Mouse (Mus musculus): ENCODE results near the gene Hcn3. TPM values are rescaled to one million over a fixed set of nuclear protein-coding genes. Genes with fewer than 3 reads are reported as not detected.

Hcn3 gene
- polyA plus RNA-seq, 1 experiment from 2014 or later, result 58.4 TPM

GRCm38 (mm10) chr3:89135958-89136357 is 24.0 kb downstream of the Hcn3 start, which contains the start of gene Pklr:
TSS of gene Pklr (plus strand) at chr3:89136142.
- Histone ChIP-seq H3K9me3 (ENCODE audit: control insufficient read depth, low read length) (no peaks in the 10 kb centered on the region), H3K4me1 (ENCODE audit: control insufficient read depth, insufficient read depth, low read depth, low read length) (peaks cover 5% of the 10 kb centered on the region; the same call in 1 of the 2 replicates), H3K27ac (ENCODE audit: low read depth, low read length) (no peak within 1 kb of the TSS), H3K36me3 (ENCODE audit: control insufficient read depth, insufficient read depth, low read length) (no peaks in the 10 kb centered on the region), H3K4me3 (ENCODE audit: low read length) (no peak within 1 kb of the TSS), H3K4me2 (ENCODE audit: low read length) (no peak within 1 kb of the TSS), H3K27me3 (replicated peaks; ENCODE audit: control insufficient read depth, insufficient read depth, low read length) (no peaks in the 10 kb centered on the region), H3K9ac (ENCODE audit: low read depth, low read length) (no peak within 1 kb of the TSS)
- 63% methylated on average over 3 of the region's 3 CpGs for WGBS
- ATAC-seq, result no peak

DNA sequence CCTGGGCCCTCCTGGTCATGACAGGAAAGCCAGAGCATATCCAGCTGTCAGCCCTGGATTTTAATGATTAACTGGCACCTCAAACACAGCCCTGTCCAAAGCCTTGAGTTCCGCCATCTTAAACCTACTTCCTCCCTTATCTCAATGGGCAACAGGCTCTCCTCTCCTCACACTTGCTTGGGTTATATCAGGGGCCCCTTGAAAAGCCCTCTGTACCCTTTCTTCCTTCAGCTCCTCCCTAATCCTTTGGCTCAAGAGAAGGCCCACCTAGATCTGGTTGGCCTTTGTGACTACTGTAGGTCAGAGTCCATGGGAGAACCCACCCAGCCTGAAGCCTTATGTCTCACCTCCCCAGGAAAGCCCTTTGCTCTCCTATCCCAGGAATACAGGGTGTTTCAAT is 26.2 kb downstream of the Hcn3 start:
- Histone ChIP-seq H3K4me1 (ENCODE audit: control insufficient read depth, insufficient read depth, low read depth, low read length) (peaks cover 5% of the 10 kb centered on the region; the same call in 1 of the 2 replicates), H3K9me3 (ENCODE audit: control insufficient read depth, low read length) (no peaks in the 10 kb centered on the region), H3K36me3 (ENCODE audit: control insufficient read depth, insufficient read depth, low read length) (no peaks in the 10 kb centered on the region), H3K27me3 (replicated peaks; ENCODE audit: control insufficient read depth, insufficient read depth, low read length) (no peaks in the 10 kb centered on the region), H3K4me3 (ENCODE audit: low read length) (no peak overlapping the region), H3K9ac (ENCODE audit: low read depth, low read length) (no peak overlapping the region), H3K27ac (ENCODE audit: low read depth, low read length) (no peak overlapping the region), H3K4me2 (ENCODE audit: low read length) (no peak overlapping the region)
- no peak for ATAC-seq
- WGBS, result 87% methylated on average over 1 of the region's 1 CpGs

DNA sequence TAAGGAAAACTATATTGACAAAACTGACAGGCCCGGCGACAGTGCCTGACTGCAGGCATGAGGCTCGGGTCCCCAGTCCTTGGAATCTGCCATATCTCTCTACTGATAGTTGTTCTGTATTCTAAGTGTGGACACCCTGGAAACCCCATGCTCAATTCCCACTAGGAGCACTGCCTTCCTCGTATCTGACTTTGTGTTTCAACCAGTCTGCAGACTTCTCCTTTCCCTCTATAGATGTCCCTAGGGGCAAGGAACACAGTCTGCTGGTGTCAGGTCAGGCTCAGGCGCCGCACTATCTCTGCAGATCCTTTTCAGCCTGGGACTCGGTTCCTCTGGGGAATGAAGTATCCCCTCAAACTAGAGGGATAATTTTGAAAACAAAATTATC is 26.9 kb downstream of the Hcn3 start:
- Histone ChIP-seq H3K27me3 (replicated peaks; ENCODE audit: control insufficient read depth, insufficient read depth, low read length) (no peaks in the 10 kb centered on the region), H3K27ac (ENCODE audit: low read depth, low read length) (no peak overlapping the region), H3K9me3 (ENCODE audit: control insufficient read depth, low read length) (no peaks in the 10 kb centered on the region), H3K9ac (ENCODE audit: low read depth, low read length) (no peak overlapping the region), H3K4me2 (ENCODE audit: low read length) (no peak overlapping the region), H3K36me3 (ENCODE audit: control insufficient read depth, insufficient read depth, low read length) (no peaks in the 10 kb centered on the region), H3K4me3 (ENCODE audit: low read length) (no peak overlapping the region), H3K4me1 (ENCODE audit: control insufficient read depth, insufficient read depth, low read depth, low read length) (peaks cover 5% of the 10 kb centered on the region; the same call in 1 of the 2 replicates)
- 82% methylated on average over 7 of the region's 7 CpGs for WGBS
- no peak for ATAC-seq

DNA sequence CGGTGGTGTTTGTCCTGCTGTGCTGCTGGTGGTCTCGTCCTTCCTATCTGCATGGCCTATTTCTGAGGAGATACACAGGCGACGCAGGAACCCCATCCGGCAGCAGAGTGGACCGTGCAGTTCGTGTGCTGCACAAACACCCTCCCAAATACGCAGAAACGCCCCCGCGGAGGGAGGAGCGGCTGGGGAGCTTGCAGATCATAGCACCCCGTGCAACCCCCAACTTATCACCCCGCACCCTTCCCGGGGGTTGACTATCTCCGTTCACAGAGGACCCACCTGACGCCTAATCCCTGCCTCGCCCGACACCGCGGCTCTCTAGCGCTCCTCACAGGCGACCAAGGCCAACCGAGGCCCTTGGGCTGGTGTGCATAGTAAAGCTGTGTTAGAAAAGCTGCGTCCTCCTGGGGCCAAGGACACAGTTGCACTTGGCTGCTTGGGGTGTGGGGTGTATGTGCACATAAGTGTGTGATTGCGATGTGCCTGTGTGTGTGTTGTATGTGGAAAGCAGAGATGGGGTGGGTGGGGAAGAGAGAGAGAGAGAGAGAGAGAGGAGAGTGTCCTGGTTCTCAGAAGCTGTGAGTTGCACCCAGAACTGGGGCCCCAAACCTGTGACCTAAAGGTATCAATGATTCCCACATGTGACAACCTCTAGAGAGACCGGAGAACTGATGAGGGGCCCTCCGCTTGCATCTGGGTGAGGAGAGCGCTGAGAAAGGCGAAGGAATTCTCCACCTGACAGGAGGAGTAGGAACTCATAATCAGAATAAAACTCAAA is 27.5 kb downstream of the Hcn3 start:
- Histone ChIP-seq H3K9me3 (ENCODE audit: control insufficient read depth, low read length) (no peaks in the 10 kb centered on the region), H3K4me2 (ENCODE audit: low read length) (peak overlapping the region; percentile 77), H3K9ac (ENCODE audit: low read depth, low read length) (peak overlapping the region; percentile 56), H3K27me3 (replicated peaks; ENCODE audit: control insufficient read depth, insufficient read depth, low read length) (no peaks in the 10 kb centered on the region), H3K4me3 (ENCODE audit: low read length) (peak overlapping the region; percentile 35), H3K36me3 (ENCODE audit: control insufficient read depth, insufficient read depth, low read length) (no peaks in the 10 kb centered on the region), H3K4me1 (ENCODE audit: control insufficient read depth, insufficient read depth, low read depth, low read length) (peaks cover 5% of the 10 kb centered on the region; the same call in 1 of the 2 replicates), H3K27ac (ENCODE audit: low read depth, low read length) (no peak overlapping the region)
- WGBS, result 17% methylated on average over 30 of the region's 30 CpGs
- ATAC-seq, result peak; percentile 81

DNA sequence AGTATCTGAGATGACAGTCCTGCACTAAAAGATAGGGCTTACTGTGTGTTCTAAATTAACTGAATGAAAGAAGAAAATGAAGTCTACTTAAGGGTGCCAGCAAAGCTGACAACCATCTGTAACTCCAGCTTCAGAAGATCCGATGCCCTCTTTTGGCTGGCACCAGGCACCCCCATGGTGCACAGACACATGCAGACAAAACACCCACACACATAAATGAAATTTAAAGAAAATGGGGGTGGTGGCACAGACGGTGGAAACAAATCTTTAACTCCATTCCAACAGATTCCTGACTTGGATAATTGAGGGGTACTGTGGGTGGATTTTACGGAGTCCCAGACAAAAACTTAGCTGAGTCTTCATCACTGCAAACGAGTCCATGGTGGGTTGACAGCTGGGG is 28.2 kb downstream of the Hcn3 start:
- Histone ChIP-seq H3K27me3 (replicated peaks; ENCODE audit: control insufficient read depth, insufficient read depth, low read length) (no peaks in the 10 kb centered on the region), H3K4me2 (ENCODE audit: low read length) (peak overlapping the region; percentile 77), H3K27ac (ENCODE audit: low read depth, low read length) (no peak overlapping the region), H3K9me3 (ENCODE audit: control insufficient read depth, low read length) (no peaks in the 10 kb centered on the region), H3K36me3 (ENCODE audit: control insufficient read depth, insufficient read depth, low read length) (no peaks in the 10 kb centered on the region), H3K4me3 (ENCODE audit: low read length) (no peak overlapping the region; the same call in none of the 2 replicates), H3K4me1 (ENCODE audit: control insufficient read depth, insufficient read depth, low read depth, low read length) (peaks cover 5% of the 10 kb centered on the region; the same call in 1 of the 2 replicates), H3K9ac (ENCODE audit: low read depth, low read length) (peak overlapping the region; percentile 56)
- 30% methylated on average over 4 of the region's 4 CpGs for WGBS
- 0 out of 2 replicates have a peak, but pooled peaks have one; percentile 9 for ATAC-seq

DNA sequence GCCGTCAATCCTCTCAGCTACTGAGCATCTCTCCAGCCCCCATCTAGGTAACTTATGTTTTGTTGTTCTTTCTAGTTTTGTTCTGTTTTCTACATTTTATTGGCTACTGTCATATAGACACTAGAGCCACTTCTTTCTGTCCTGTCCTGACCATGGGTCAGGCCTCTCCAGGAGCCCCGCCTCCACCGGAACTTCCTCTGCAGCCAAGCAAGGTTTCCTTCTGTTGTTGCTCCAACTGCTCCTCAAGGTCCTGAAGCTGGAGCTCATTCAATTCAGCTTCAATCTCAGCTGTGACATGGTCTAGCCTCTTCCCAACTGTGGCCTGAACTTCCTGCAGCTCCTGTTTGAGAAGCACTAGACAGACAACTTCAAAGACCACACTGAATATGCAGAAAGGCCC is 30.1 kb downstream of the Hcn3 start:
- Histone ChIP-seq H3K4me2 (ENCODE audit: low read length) (no peak overlapping the region), H3K27me3 (replicated peaks; ENCODE audit: control insufficient read depth, insufficient read depth, low read length) (no peaks in the 10 kb centered on the region), H3K27ac (ENCODE audit: low read depth, low read length) (no peak overlapping the region), H3K4me1 (ENCODE audit: control insufficient read depth, insufficient read depth, low read depth, low read length) (peaks cover 5% of the 10 kb centered on the region; the same call in 1 of the 2 replicates), H3K9me3 (ENCODE audit: control insufficient read depth, low read length) (no peaks in the 10 kb centered on the region), H3K9ac (ENCODE audit: low read depth, low read length) (no peak overlapping the region), H3K36me3 (ENCODE audit: control insufficient read depth, insufficient read depth, low read length) (no peaks in the 10 kb centered on the region), H3K4me3 (ENCODE audit: low read length) (no peak overlapping the region)
- no peak for ATAC-seq
- 90% methylated on average over 3 of the region's 3 CpGs for WGBS

- WGBS, result 90% methylated on average over 3 of the region's 3 CpGs
These were observed 34.0 kb downstream of the Hcn3 start for GRCm38 (mm10) chr3:89125981-89126380.

DNA sequence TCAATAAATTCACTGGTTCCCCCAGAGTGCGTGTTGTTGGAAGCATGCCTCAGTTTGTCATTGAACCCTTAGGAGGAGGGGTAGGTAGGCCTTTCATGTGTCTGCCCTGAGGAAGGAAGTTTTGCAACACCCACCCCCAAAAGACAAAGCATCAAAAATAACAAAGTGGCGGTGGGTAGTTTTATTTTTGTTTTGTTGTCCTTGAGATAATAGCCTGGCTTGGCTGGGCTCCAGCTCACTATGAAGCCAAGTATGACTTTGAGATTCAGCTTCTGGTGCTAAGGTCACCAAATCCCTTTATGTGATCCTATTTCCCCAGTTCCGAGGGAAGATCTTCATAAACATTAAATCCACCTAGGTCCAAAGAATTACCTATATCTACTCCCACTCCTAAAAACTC is 35.8 kb downstream of the Hcn3 start:
- Histone ChIP-seq H3K4me3 (ENCODE audit: low read length) (no peak overlapping the region), H3K27ac (ENCODE audit: low read depth, low read length) (no peak overlapping the region), H3K4me2 (ENCODE audit: low read length) (no peak overlapping the region), H3K36me3 (ENCODE audit: control insufficient read depth, insufficient read depth, low read length) (no peaks in the 10 kb centered on the region), H3K9me3 (ENCODE audit: control insufficient read depth, low read length) (no peaks in the 10 kb centered on the region), H3K4me1 (ENCODE audit: control insufficient read depth, insufficient read depth, low read depth, low read length) (no peaks in the 10 kb centered on the region), H3K9ac (ENCODE audit: low read depth, low read length) (no peak overlapping the region), H3K27me3 (replicated peaks; ENCODE audit: control insufficient read depth, insufficient read depth, low read length) (no peaks in the 10 kb centered on the region)
- no peak for ATAC-seq
- 73% methylated on average over 3 of the region's 3 CpGs for WGBS

More at GRCm38 (mm10) chr3:89125981-89126380, 34.0 kb downstream of the Hcn3 start:
- Histone ChIP-seq H3K9me3 (ENCODE audit: control insufficient read depth, low read length) (no peaks in the 10 kb centered on the region), H3K9ac (ENCODE audit: low read depth, low read length) (no peak overlapping the region), H3K36me3 (ENCODE audit: control insufficient read depth, insufficient read depth, low read length) (no peaks in the 10 kb centered on the region), H3K27me3 (replicated peaks; ENCODE audit: control insufficient read depth, insufficient read depth, low read length) (no peaks in the 10 kb centered on the region), H3K4me1 (ENCODE audit: control insufficient read depth, insufficient read depth, low read depth, low read length) (no peaks in the 10 kb centered on the region), H3K4me3 (ENCODE audit: low read length) (no peak overlapping the region), H3K4me2 (ENCODE audit: low read length) (no peak overlapping the region), H3K27ac (ENCODE audit: low read depth, low read length) (no peak overlapping the region)
- no peak for ATAC-seq

- Histone ChIP-seq H3K4me1 (ENCODE audit: control insufficient read depth, insufficient read depth, low read depth, low read length) (no peaks in the 10 kb centered on the region), H3K9ac (ENCODE audit: low read depth, low read length) (no peak overlapping the region), H3K27me3 (replicated peaks; ENCODE audit: control insufficient read depth, insufficient read depth, low read length) (no peaks in the 10 kb centered on the region), H3K4me2 (ENCODE audit: low read length) (no peak overlapping the region), H3K4me3 (ENCODE audit: low read length) (no peak overlapping the region), H3K36me3 (ENCODE audit: control insufficient read depth, insufficient read depth, low read length) (no peaks in the 10 kb centered on the region), H3K27ac (ENCODE audit: low read depth, low read length) (no peak overlapping the region), H3K9me3 (ENCODE audit: control insufficient read depth, low read length) (no peaks in the 10 kb centered on the region)
- WGBS, result 85% methylated on average over 2 of the region's 2 CpGs
- no peak for ATAC-seq
These were observed 36.7 kb downstream of the Hcn3 start for GRCm38 (mm10) chr3:89123313-89123712.
